Comparison of ENCODE assay signal across 24 mouse cellular contexts in the genomic region with DNA sequence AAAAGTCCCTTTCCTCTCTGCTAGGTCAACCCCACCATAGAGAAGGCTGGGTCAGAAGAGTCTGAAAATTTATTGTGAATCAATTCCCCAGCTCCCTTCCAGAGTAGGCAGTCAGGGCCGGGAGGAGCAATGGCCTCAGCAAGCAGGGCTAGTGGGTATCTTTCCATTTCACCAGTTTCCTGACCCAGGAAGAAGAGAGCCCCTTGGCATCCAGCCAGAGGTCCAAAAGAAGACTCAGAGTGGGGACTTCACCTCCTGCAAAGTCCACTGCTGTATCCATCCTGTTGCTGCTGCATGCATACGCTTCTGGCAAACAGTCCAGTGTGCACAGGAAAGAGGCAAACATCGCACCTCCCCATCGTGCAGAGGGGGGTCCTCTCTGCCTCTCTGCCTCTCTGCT. TPM values are rescaled to one million over a fixed set of nuclear protein-coding genes. Genes with fewer than 3 reads are reported as not detected.
DNase-seq lines count a peak whose midpoint lies in the region; ATAC-seq lines count a peak whose summit lies in the region.
"Had no signal": no experiment of that assay in that cellular context is flagged by ENCODE, and none has a peak within 500 bp of the region (broad histone marks: within the 10 kb centered on the region; RNA-seq: fewer than 3 reads in every experiment).

No protein-coding gene starts in this region.

- no peak overlapping the region for H3K4me3 ChIP-seq in kidney, embryonic 14.5 days (ENCODE audit: low read length)
- H3K4me3 ChIP-seq in embryonic facial prominence, embryonic 10.5 days: no peak overlapping the region
- H3K4me3 ChIP-seq: forebrain, embryonic 10.5 days; heart, embryonic 12.5 days; hindbrain, embryonic 12.5 days; limb, embryonic 12.5 days; stomach, embryonic 15.5 days had no signal

- H3K9me3 ChIP-seq in kidney, embryonic 14.5 days (ENCODE audit: control insufficient read depth, low read length): no peaks in the 10 kb centered on the region
- H3K9me3 ChIP-seq in embryonic facial prominence, embryonic 10.5 days: no peaks in the 10 kb centered on the region
- H3K9me3 ChIP-seq: forebrain, embryonic 10.5 days; heart, embryonic 12.5 days; hindbrain, embryonic 12.5 days; limb, embryonic 12.5 days; stomach, embryonic 15.5 days had no signal

- peaks cover 4% of the 10 kb centered on the region; the same call in 1 of the 2 replicates for H3K27me3 ChIP-seq in kidney, embryonic 14.5 days (ENCODE audit: control insufficient read depth, insufficient read depth, low read length)
- H3K27me3 ChIP-seq in embryonic facial prominence, embryonic 10.5 days (replicated peaks; ENCODE audit: low read depth, poor library complexity, severe bottlenecking): peaks cover 100% of the 10 kb centered on the region

- peak; percentile 65 for DNase-seq in kidney, adult 18-20 months
- DNase-seq in kidney, adult 11 months: no peak
- DNase-seq in kidney, postnatal 25 days: peak; percentile 79 to 82
- DNase-seq in thymus, postnatal 0 days (ENCODE audit: low spot score): no peak
- no peak for DNase-seq in urinary bladder, adult 2 months (ENCODE audit: low spot score)
- no peak for DNase-seq in embryonic facial prominence, embryonic 10.5 days (ENCODE audit: low spot score)
- DNase-seq: cerebellum, adult 9-11 months; forebrain, postnatal 0 days; gastrocnemius, postnatal 25 days; heart, adult 18-20 months; heart, postnatal 10 days; layer of hippocampus, postnatal 36 days; lung, adult 18-20 months; lung, postnatal 10 days; right cerebral cortex, adult 18-20 months; thymus, adult 18-20 months had no signal

- 0 out of 2 replicates have a peak overlapping the region, but pooled peaks have one; percentile 60 for H3K9ac ChIP-seq in kidney, embryonic 14.5 days (ENCODE audit: low read depth, low read length)
- H3K9ac ChIP-seq: forebrain, postnatal 0 days; heart, embryonic 12.5 days; hindbrain, embryonic 12.5 days; limb, embryonic 12.5 days; stomach, embryonic 15.5 days had no signal

- no peak overlapping the region for H3K4me2 ChIP-seq in kidney, embryonic 14.5 days (replicated peaks; ENCODE audit: low read depth, low read length)
- H3K4me2 ChIP-seq: heart, embryonic 12.5 days; hindbrain, embryonic 12.5 days; limb, embryonic 12.5 days; liver, embryonic 11.5 days; midbrain, embryonic 11.5 days; stomach, embryonic 15.5 days had no signal

- peaks cover 3% of the 10 kb centered on the region; the same call in 1 of the 2 replicates for H3K36me3 ChIP-seq in kidney, embryonic 14.5 days (ENCODE audit: control insufficient read depth, insufficient read depth, low read length)
- H3K36me3 ChIP-seq in embryonic facial prominence, embryonic 10.5 days (replicated peaks): no peaks in the 10 kb centered on the region
- H3K36me3 ChIP-seq: forebrain, embryonic 10.5 days; heart, embryonic 12.5 days; hindbrain, embryonic 12.5 days; limb, embryonic 12.5 days; stomach, embryonic 15.5 days had no signal

- 30% methylated on average over 4 of the region's 4 CpGs for WGBS in kidney, embryonic 14.5 days
- 7% methylated on average over 4 of the region's 4 CpGs for WGBS in embryonic facial prominence, embryonic 10.5 days

- peaks cover 44% of the 10 kb centered on the region for H3K4me1 ChIP-seq in kidney, embryonic 14.5 days (ENCODE audit: control insufficient read depth, insufficient read depth, low read length)
- peaks cover 11% of the 10 kb centered on the region for H3K4me1 ChIP-seq in embryonic facial prominence, embryonic 10.5 days

- H3K27ac ChIP-seq in kidney, embryonic 14.5 days (ENCODE audit: low read depth, low read length): peak overlapping the region; percentile 42; the same call in 1 of the 2 replicates
- H3K27ac ChIP-seq in embryonic facial prominence, embryonic 10.5 days (replicated peaks): no peak overlapping the region
- H3K27ac ChIP-seq: forebrain, embryonic 10.5 days; hindbrain, embryonic 12.5 days; limb, embryonic 12.5 days; stomach, embryonic 15.5 days had no signal

- ATAC-seq in kidney, embryonic 14.5 days (ENCODE audit: low FRiP score, low TSS enrichment): no peak
- ATAC-seq: forebrain, postnatal 0 days had no signal

RNA-seq across cellular contexts. Expression of gene Hoxb9, which starts 4.6 kb away (rescaled TPM):
- polyA plus RNA-seq in kidney, embryonic 14.5 days (2014; fragmentation: Nextera tagmentation; extraction: Ambion mirVana): 30.0 and 41.4 TPM in 2 replicates
- polyA plus RNA-seq in thymus, postnatal 0 days (2015; fragmentation: Nextera tagmentation; extraction: Ambion mirVana): 0.09 TPM in 1 of 2 replicates, not detected in the other
- polyA plus RNA-seq in urinary bladder, adult 2 months (2012; rRNA removed): 2.7 and 3.2 TPM in 2 replicates
- not detected in 2 replicates for polyA plus RNA-seq in embryonic facial prominence, embryonic 10.5 days (2016; fragmentation: Nextera tagmentation; extraction: Ambion mirVana)
- polyA plus RNA-seq: forebrain, embryonic 10.5 days; forebrain, postnatal 0 days; midbrain, embryonic 11.5 days had no signal

RNA-seq across cellular contexts. Expression of gene Hoxb8, which starts 5.8 kb away (rescaled TPM):
- polyA plus RNA-seq in kidney, embryonic 14.5 days (2014; fragmentation: Nextera tagmentation; extraction: Ambion mirVana): 12.7 and 18.6 TPM in 2 replicates
- polyA plus RNA-seq in thymus, postnatal 0 days (2015; fragmentation: Nextera tagmentation; extraction: Ambion mirVana): not detected in 2 replicates
- 12.0 and 13.4 TPM in 2 replicates for polyA plus RNA-seq in urinary bladder, adult 2 months (2012; rRNA removed)
- polyA plus RNA-seq in embryonic facial prominence, embryonic 10.5 days (2016; fragmentation: Nextera tagmentation; extraction: Ambion mirVana): not detected in 2 replicates
- polyA plus RNA-seq: forebrain, embryonic 10.5 days; forebrain, postnatal 0 days; heart, embryonic 12.5 days; midbrain, embryonic 11.5 days had no signal

RNA-seq across cellular contexts. Expression of gene Hoxb7, which starts 10.5 kb away (rescaled TPM):
- polyA plus RNA-seq in kidney, embryonic 14.5 days (2014; fragmentation: Nextera tagmentation; extraction: Ambion mirVana): 58.6 and 61.9 TPM in 2 replicates
- 0.19 TPM in 1 of 2 replicates, not detected in the other for polyA plus RNA-seq in thymus, postnatal 0 days (2015; fragmentation: Nextera tagmentation; extraction: Ambion mirVana)
- 9.5 and 9.6 TPM in 2 replicates for polyA plus RNA-seq in urinary bladder, adult 2 months (2012; rRNA removed)
- not detected in 2 replicates for polyA plus RNA-seq in embryonic facial prominence, embryonic 10.5 days (2016; fragmentation: Nextera tagmentation; extraction: Ambion mirVana)
- polyA plus RNA-seq: forebrain, embryonic 10.5 days; forebrain, postnatal 0 days; midbrain, embryonic 11.5 days had no signal

RNA-seq across cellular contexts. Expression of gene Hoxb6, which starts 16.4 kb away (rescaled TPM):
- polyA plus RNA-seq in kidney, embryonic 14.5 days (2014; fragmentation: Nextera tagmentation; extraction: Ambion mirVana): 44.1 and 53.1 TPM in 2 replicates
- polyA plus RNA-seq in thymus, postnatal 0 days (2015; fragmentation: Nextera tagmentation; extraction: Ambion mirVana): 0.10 TPM in 1 of 2 replicates, not detected in the other
- 12.9 and 13.7 TPM in 2 replicates for polyA plus RNA-seq in urinary bladder, adult 2 months (2012; rRNA removed)
- 0.15 TPM in 1 of 2 replicates, not detected in the other for polyA plus RNA-seq in embryonic facial prominence, embryonic 10.5 days (2016; fragmentation: Nextera tagmentation; extraction: Ambion mirVana)
- polyA plus RNA-seq: forebrain, embryonic 10.5 days; forebrain, postnatal 0 days; heart, embryonic 12.5 days; midbrain, embryonic 11.5 days had no signal

RNA-seq across cellular contexts. Expression of gene Hoxb5, which starts 27.2 kb away (rescaled TPM):
- 22.1 and 24.3 TPM in 2 replicates for polyA plus RNA-seq in kidney, embryonic 14.5 days (2014; fragmentation: Nextera tagmentation; extraction: Ambion mirVana)
- 0.15 and 0.16 TPM in 2 replicates for polyA plus RNA-seq in thymus, postnatal 0 days (2015; fragmentation: Nextera tagmentation; extraction: Ambion mirVana)
- 5.8 and 7.4 TPM in 2 replicates for polyA plus RNA-seq in urinary bladder, adult 2 months (2012; rRNA removed)
- 0.07 and 0.28 TPM in 2 replicates for polyA plus RNA-seq in embryonic facial prominence, embryonic 10.5 days (2016; fragmentation: Nextera tagmentation; extraction: Ambion mirVana)
- polyA plus RNA-seq: forebrain, embryonic 10.5 days; forebrain, postnatal 0 days; midbrain, embryonic 11.5 days had no signal

Comparison
In these comparisons a context has a peak if more than half of its experiments do, and no peak if none do; other contexts are left out.
1. DNase-seq: peak in kidney, adult 18-20 months (single experiment) and kidney, postnatal 25 days (2 of 2); none in kidney, adult 11 months (single experiment), thymus, postnatal 0 days (single experiment), urinary bladder, adult 2 months (single experiment) and embryonic facial prominence, embryonic 10.5 days (single experiment).
2. RNA of gene Hoxb8, which starts 5.8 kb away (polyA plus RNA-seq): 12.7 to 18.6 TPM in kidney, embryonic 14.5 days and 12.0 to 13.4 TPM in urinary bladder, adult 2 months; not detected in thymus, postnatal 0 days and not detected in embryonic facial prominence, embryonic 10.5 days; every median in the first group is over 10 times any median in the second.